Mouse (Mus musculus) lung, embryonic 16.5 days (tissue): ENCODE measurements around the gene Tnf. TPM values are rescaled to one million over a fixed set of nuclear protein-coding genes. Genes with fewer than 3 reads are reported as not detected.

Source experiments
- ATAC-seq: fragments of 200-750 bp; cut with Nextera tagmentation; 2 replicates; pipeline ENCODE4 v1.8.0; 2017; ENCODE audit warnings: low read depth, mild to moderate bottlenecking, moderate library complexity
- H3K27ac ChIP-seq: fragments of 300-500 bp; sonication (generic); 2 replicates; pipeline ENCODE4 v1.5.1; 2014; ENCODE audit warnings: mild to moderate bottlenecking, control low read depth, low read length
- H3K27me3 ChIP-seq: fragments of 300-500 bp; sonication (generic); 2 replicates; pipeline ENCODE4 v1.6.1; 2014; ENCODE audit warnings: low read depth, low read length, mixed read lengths; ENCODE audit not compliant: control insufficient read depth, insufficient read depth
- H3K36me3 ChIP-seq: fragments of 300-500 bp; sonication (generic); 2 replicates; pipeline ENCODE4 v1.6.1; 2014; ENCODE audit warnings: low read length; ENCODE audit not compliant: control insufficient read depth, insufficient read depth
- H3K4me1 ChIP-seq: fragments of 300-500 bp; sonication (generic); replicated peaks from 2 replicates; pipeline ENCODE4 v1.6.1; 2014; ENCODE audit warnings: low read length, mixed read lengths; ENCODE audit not compliant: control insufficient read depth, insufficient read depth
- H3K4me2 ChIP-seq: fragments of 300-500 bp; sonication (generic); 2 replicates; pipeline ENCODE4 v1.6.1; 2014; ENCODE audit warnings: low read depth, low read length, control low read depth
- H3K4me3 ChIP-seq: fragments of 300-500 bp; sonication (generic); 2 replicates; pipeline ENCODE4 v1.5.1; 2014; ENCODE audit warnings: mild to moderate bottlenecking, low read length, control low read depth
- H3K9ac ChIP-seq: fragments of 300-500 bp; sonication (generic); 2 replicates; pipeline ENCODE4 v1.6.1; 2014; ENCODE audit warnings: low read length, control low read depth
- H3K9me3 ChIP-seq: fragments of 300-500 bp; sonication (generic); 2 replicates; pipeline ENCODE4 v1.6.1; 2016; ENCODE audit warnings: low read length; ENCODE audit not compliant: control insufficient read depth
- WGBS: fragments of 180-500 bp; shearing (Covaris S2); extraction: QIAGEN DNeasy Blood & Tissue Kit; methylation state at CpG from one replicate; pipeline ENCODE4 v1.1.7; 2014; 5-methylcytosine and 5-hydroxymethylcytosine counted together
- polyA plus RNA-seq: library from polyadenylated mRNA; unstranded; fragments of >200 nt; fragmentation: Nextera tagmentation; extraction: Ambion mirVana; gene quantifications from 2 replicates; pipeline ENCODE4 v1.2.1, GENCODE M21; 2015

Tnf gene
- polyA plus RNA-seq, 1 experiment from 2014 or later: 0.09 TPM

DNA sequence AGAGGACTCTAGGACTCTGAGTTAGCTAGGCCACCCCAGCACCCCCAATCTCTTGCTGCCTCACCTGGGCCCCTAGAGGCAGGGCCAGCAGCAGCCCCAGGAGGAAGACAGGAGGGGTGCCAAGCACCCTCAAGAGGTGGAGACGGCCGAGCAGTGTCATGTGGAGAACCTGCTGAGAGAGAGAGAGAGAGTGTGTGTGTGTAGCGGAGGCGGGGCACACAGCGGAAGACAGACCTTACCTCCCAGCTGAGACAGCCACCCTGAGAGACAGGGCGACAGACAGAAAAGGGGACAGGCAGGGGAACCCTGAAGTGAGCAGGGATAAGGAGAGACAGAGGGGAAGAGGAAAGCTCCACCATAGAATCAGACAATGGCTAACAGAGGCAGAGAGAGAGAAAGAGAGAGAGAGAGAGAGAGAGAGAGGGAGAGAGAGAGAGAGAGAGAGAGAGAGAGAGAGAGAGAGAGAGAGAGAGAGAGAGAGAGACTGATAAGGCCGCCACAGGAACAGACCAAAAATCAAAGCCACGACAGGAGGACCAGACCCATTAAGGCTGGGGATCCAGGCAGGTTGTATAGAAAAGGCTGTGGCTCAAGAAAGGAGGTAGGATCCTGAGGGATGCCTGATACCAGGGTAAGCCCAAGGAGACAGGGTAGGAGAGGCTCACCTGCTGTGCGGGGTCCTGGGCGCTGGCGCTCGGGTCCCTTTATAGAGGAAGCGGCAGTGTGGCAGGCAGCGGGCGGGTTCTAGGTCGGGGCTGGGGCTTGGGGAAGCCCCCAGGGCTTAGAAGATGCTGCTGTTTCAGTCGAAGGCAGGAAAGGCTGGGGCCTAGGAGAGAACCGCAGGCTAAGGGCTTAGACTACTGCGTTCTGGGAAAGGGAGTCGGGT lies 2.9 kb upstream of the Tnf start, which contains the start of gene Lta:
Gene Lta (minus strand): TSS at position 858 of the 886 bp plus-strand sequence.
- Histone ChIP-seq H3K36me3 (no peaks in the 10 kb centered on the region), H3K4me2 (no peak within 1 kb of the TSS), H3K9ac (no peak within 1 kb of the TSS), H3K4me1 (no peaks in the 10 kb centered on the region), H3K27me3 (peaks cover 19% of the 10 kb centered on the region), H3K9me3 (no peaks in the 10 kb centered on the region), H3K27ac (no peak within 1 kb of the TSS), H3K4me3 (no peak within 1 kb of the TSS)
- ATAC-seq: no peak
- 29% methylated on average over 20 of the region's 20 CpGs for WGBS

GRCm38 (mm10) chr17:35202442-35202841 lies 635 bp upstream of the Tnf start:
- Histone ChIP-seq H3K4me1 (no peaks in the 10 kb centered on the region), H3K4me2 (no peak overlapping the region), H3K4me3 (no peak overlapping the region), H3K9ac (no peak overlapping the region), H3K9me3 (no peaks in the 10 kb centered on the region), H3K27me3 (peaks cover 19% of the 10 kb centered on the region), H3K27ac (no peak overlapping the region), H3K36me3 (no peaks in the 10 kb centered on the region)
- WGBS: 82% methylated on average over 4 of the region's 4 CpGs
- ATAC-seq: no peak

- Histone ChIP-seq H3K9me3 (no peaks in the 10 kb centered on the region), H3K27ac (no peak overlapping the region), H3K4me2 (no peak overlapping the region), H3K9ac (no peak overlapping the region), H3K4me3 (no peak overlapping the region), H3K36me3 (no peaks in the 10 kb centered on the region), H3K4me1 (no peaks in the 10 kb centered on the region), H3K27me3 (peaks cover 19% of the 10 kb centered on the region)
- WGBS: 52% methylated on average over 11 of the region's 11 CpGs
- no peak for ATAC-seq
Measured at GRCm38 (mm10) chr17:35201128-35201527, 679 bp downstream of the Tnf start.

DNA sequence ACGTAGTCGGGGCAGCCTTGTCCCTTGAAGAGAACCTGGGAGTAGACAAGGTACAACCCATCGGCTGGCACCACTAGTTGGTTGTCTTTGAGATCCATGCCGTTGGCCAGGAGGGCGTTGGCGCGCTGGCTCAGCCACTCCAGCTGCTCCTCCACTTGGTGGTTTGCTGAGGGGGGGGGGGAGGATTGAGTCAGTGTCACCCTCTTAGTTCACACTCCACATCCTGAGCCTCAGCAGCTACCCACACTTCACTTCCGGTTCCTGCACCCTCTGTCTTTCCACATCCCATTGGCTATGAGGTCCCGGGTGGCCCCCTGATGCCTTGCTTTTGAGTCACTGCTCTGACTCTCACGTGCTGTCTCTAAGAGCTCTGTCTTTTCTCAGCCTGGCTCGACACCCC lies 1.4 kb downstream of the Tnf start:
- Histone ChIP-seq H3K4me1 (0 out of 2 replicates have a peak, but pooled peaks cover 3% of the 10 kb centered on the region), H3K9me3 (no peaks in the 10 kb centered on the region), H3K4me3 (no peak overlapping the region), H3K4me2 (no peak overlapping the region), H3K9ac (no peak overlapping the region), H3K36me3 (no peaks in the 10 kb centered on the region), H3K27me3 (peaks cover 19% of the 10 kb centered on the region), H3K27ac (no peak overlapping the region)
- WGBS: 73% methylated on average over 11 of the region's 11 CpGs
- ATAC-seq: no peak; the same call in 1 of the 2 replicates

DNA sequence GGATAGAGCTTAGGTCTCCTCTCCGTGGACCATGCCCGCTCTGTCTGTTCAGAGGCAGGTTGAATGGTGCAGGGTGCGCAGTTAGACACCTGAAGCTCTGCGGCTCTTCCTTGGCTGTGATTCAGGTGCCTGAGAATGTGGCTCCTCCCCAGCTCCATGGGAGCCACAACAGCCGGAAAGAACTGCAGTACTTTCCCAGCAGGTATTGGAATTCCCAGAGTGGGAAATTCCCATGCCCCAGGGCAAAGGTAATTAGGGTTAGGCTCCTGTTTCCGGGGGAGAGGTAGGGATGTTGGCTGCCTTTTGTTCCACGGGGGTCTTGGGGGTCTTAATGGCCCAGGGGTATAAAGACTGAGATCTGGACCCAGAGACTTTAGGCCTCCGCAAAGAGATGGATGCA lies 2.9 kb downstream of the Tnf start:
- Histone ChIP-seq H3K4me2 (no peak overlapping the region), H3K4me3 (no peak overlapping the region), H3K36me3 (no peaks in the 10 kb centered on the region), H3K9me3 (no peaks in the 10 kb centered on the region), H3K27me3 (peaks cover 26% of the 10 kb centered on the region), H3K9ac (no peak overlapping the region), H3K4me1 (peaks cover 8% of the 10 kb centered on the region), H3K27ac (no peak overlapping the region)
- no peak for ATAC-seq
- WGBS: 37% methylated on average over 8 of the region's 8 CpGs

DNA sequence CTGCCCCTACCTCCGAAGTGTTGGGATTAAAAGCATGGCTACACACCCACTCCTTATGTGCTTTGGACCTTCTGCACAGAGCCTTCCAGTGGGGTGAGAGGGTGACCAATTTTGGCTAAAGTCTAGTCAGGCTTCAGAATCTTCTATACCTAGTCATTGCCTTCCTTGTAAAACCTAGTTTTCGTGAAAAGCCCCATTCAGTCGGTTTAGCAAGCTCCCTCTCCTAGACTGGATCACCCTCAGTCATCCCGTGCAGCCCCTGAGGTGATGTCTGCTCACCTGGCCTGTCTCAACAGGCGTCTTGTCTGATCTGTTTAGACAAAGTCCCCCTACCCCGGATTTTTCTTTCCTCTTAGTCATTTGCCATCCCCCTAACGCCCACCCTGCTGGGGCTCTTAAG lies 3.8 kb downstream of the Tnf start:
- Histone ChIP-seq H3K9me3 (no peaks in the 10 kb centered on the region), H3K36me3 (no peaks in the 10 kb centered on the region), H3K27ac (no peak overlapping the region), H3K4me2 (no peak overlapping the region), H3K4me3 (no peak overlapping the region), H3K27me3 (peaks cover 20% of the 10 kb centered on the region), H3K4me1 (peaks cover 8% of the 10 kb centered on the region), H3K9ac (no peak overlapping the region)
- ATAC-seq: no peak
- 53% methylated on average over 7 of the region's 7 CpGs for WGBS

DNA sequence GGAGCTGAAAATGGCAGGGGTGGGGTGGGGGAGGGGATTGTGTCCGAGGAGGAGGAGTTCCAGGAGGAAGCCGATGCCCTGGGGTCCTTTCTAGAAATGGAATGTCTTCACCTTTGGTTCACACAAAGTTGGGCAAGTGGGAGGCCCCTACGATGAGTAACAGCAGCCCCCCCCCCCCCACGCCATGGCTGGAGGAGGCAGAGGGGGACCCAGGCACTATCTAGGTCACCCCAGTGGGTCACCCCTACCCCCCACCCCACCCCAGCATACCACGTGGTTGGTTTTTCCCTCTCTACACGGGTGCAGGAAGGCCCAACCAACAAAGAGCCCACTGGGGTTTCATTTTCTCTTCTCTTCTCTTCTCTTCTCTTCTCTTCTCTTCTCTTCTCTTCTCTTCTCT lies 4.7 kb downstream of the Tnf start:
- Histone ChIP-seq H3K4me3 (no peak overlapping the region), H3K4me1 (peaks cover 8% of the 10 kb centered on the region), H3K36me3 (no peaks in the 10 kb centered on the region), H3K9ac (no peak overlapping the region), H3K27me3 (peaks cover 17% of the 10 kb centered on the region), H3K4me2 (no peak overlapping the region), H3K9me3 (no peaks in the 10 kb centered on the region), H3K27ac (no peak overlapping the region)
- WGBS: 27% methylated on average over 5 of the region's 6 CpGs
- no peak for ATAC-seq

DNA sequence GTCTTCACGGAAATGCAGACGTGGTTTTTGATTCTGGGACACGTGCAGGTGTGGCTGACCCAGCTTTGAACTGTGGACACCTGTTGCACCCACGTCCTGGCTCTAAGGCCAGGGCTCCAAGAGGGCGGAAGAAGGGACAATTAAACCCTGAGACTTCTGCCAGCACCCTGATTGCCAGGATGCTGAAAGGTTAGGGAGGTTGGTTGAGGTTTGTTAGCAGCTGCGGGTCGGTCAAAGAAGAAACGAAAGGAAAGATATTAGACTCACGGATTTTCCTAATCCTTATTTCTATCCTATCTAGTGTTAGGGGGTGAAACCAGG lies 5.5 kb downstream of the Tnf start:
- 27% methylated on average over 9 of the region's 9 CpGs for WGBS
- no peaks in the 10 kb centered on the region for H3K9me3 ChIP-seq
- H3K36me3 ChIP-seq: no peaks in the 10 kb centered on the region
- H3K9ac ChIP-seq: no peak overlapping the region
- peak overlapping the region; percentile 47 for H3K4me3 ChIP-seq
- peak overlapping the region; percentile 70 for H3K4me2 ChIP-seq
- no peak for ATAC-seq
- peaks cover 13% of the 10 kb centered on the region for H3K27me3 ChIP-seq
- peaks cover 8% of the 10 kb centered on the region for H3K4me1 ChIP-seq
- H3K27ac ChIP-seq: no peak overlapping the region

GRCm38 (mm10) chr17:35195631-35196320 lies 6.0 kb downstream of the Tnf start:
- Histone ChIP-seq H3K4me1 (peaks cover 8% of the 10 kb centered on the region), H3K4me3 (peak overlapping the region; percentile 47), H3K27ac (no peak overlapping the region), H3K4me2 (peak overlapping the region; percentile 70), H3K27me3 (peaks cover 13% of the 10 kb centered on the region), H3K9me3 (no peaks in the 10 kb centered on the region), H3K9ac (peak overlapping the region; percentile 53), H3K36me3 (no peaks in the 10 kb centered on the region)
- peak; percentile 87 for ATAC-seq
- WGBS: under 1% methylated on average over 65 of the region's 66 CpGs
